Mouse (Mus musculus): ENCODE results near the gene Hdgfl3.

- TF ChIP-seq CTCF (IDR thresholded peaks at IDR 0.05) (peak; percentile 98), EP300 (IDR thresholded peaks at IDR 0.05) (no peak)
Measured at GRCm38 (mm10) chr7:81868158-81868557, 66.1 kb downstream of the Hdgfl3 start.
